Mouse (Mus musculus) intestine, embryonic 16.5 days (tissue): ENCODE data around the gene Gm11568. TPM values are rescaled to one million over a fixed set of nuclear protein-coding genes. Genes with fewer than 3 reads are reported as not detected.
"Not testable (repeated sequence)": the region's sequence is repeated elsewhere in the genome, so short reads cannot be mapped to it uniquely, and the experiment has no call there.

Source experiments
- ATAC-seq: fragments of 200-750 bp; cut with Nextera tagmentation; 2 replicates; pipeline ENCODE4 v1.8.0; 2017; ENCODE audit warnings: moderate TSS enrichment, moderate library complexity
- H3K27ac ChIP-seq: fragments of 300-500 bp; sonication (generic); 2 replicates; pipeline ENCODE4 v1.5.1; 2014; ENCODE audit warnings: mild to moderate bottlenecking, low read length
- H3K27me3 ChIP-seq: fragments of 300-500 bp; sonication (generic); replicated peaks from 2 replicates; pipeline ENCODE4 v1.6.1; 2014; ENCODE audit warnings: low read length, control low read depth, mixed read lengths; ENCODE audit not compliant: control insufficient read depth, insufficient read depth
- H3K36me3 ChIP-seq: fragments of 300-500 bp; sonication (generic); 2 replicates; pipeline ENCODE4 v1.6.1; 2014; ENCODE audit warnings: low read length, control low read depth; ENCODE audit not compliant: control insufficient read depth, insufficient read depth
- H3K4me1 ChIP-seq: fragments of 300-500 bp; sonication (generic); 2 replicates; pipeline ENCODE4 v1.6.1; 2014; ENCODE audit warnings: low read length, control low read depth, mixed read lengths; ENCODE audit not compliant: control insufficient read depth, insufficient read depth
- H3K4me2 ChIP-seq: fragments of 300-500 bp; sonication (generic); 2 replicates; pipeline ENCODE4 v1.6.1; 2014; ENCODE audit warnings: low read depth, low read length, control low read depth
- H3K4me3 ChIP-seq: fragments of 300-500 bp; sonication (generic); 2 replicates; pipeline ENCODE4 v1.5.1; 2014; ENCODE audit warnings: mild to moderate bottlenecking, low read length
- H3K9ac ChIP-seq: fragments of 300-500 bp; sonication (generic); 2 replicates; pipeline ENCODE4 v1.6.1; 2014; ENCODE audit warnings: low read depth, low read length
- H3K9me3 ChIP-seq: fragments of 300-500 bp; sonication (generic); 2 replicates; pipeline ENCODE4 v1.6.1; 2016; ENCODE audit warnings: low read length, control low read depth; ENCODE audit not compliant: control insufficient read depth
- WGBS: fragments of 180-500 bp; shearing (Covaris S2); extraction: QIAGEN DNeasy Blood & Tissue Kit; methylation state at CpG from one replicate; pipeline ENCODE4 v1.1.7; 2014; 5-methylcytosine and 5-hydroxymethylcytosine counted together
- polyA plus RNA-seq: library from polyadenylated mRNA; unstranded; fragments of >200 nt; fragmentation: Nextera tagmentation; extraction: Ambion mirVana; gene quantifications from 2 replicates; pipeline ENCODE4 v1.2.1, GENCODE M21; 2015

Gene Gm11568
- polyA plus RNA-seq, result not detected in 2 replicates

GRCm38 (mm10) chr11:99857617-99858016, at the start of gene Gm11568:
Gene Gm11568, plus strand, starts transcription at chr11:99857917.
- Histone ChIP-seq H3K4me3 (no peak within 1 kb of the TSS), H3K9ac (no peak within 1 kb of the TSS), H3K4me1 (no peaks in the 10 kb centered on the region), H3K4me2 (no peak within 1 kb of the TSS), H3K9me3 (no peaks in the 10 kb centered on the region), H3K36me3 (no peaks in the 10 kb centered on the region), H3K27me3 (no peaks in the 10 kb centered on the region), H3K27ac (no peak within 1 kb of the TSS)
- no peak for ATAC-seq
- 86% methylated on average over 2 of the region's 2 CpGs for WGBS

GRCm38 (mm10) chr11:99809792-99810191, 47.9 kb upstream of the Gm11568 start, which contains the start of gene Krtap4-13:
Gene Krtap4-13, minus strand, starts transcription at chr11:99809892.
- not testable (repeated sequence) for H3K9me3 ChIP-seq, H3K4me2 ChIP-seq, H3K9ac ChIP-seq, ATAC-seq, H3K27ac ChIP-seq, H3K4me1 ChIP-seq, H3K4me3 ChIP-seq, H3K36me3 ChIP-seq, H3K27me3 ChIP-seq

- ATAC-seq, H3K36me3 ChIP-seq, H3K4me3 ChIP-seq, H3K4me2 ChIP-seq, H3K9ac ChIP-seq, H3K27me3 ChIP-seq, H3K27ac ChIP-seq, H3K9me3 ChIP-seq, H3K4me1 ChIP-seq: not testable (repeated sequence)
- 91% methylated on average over 2 of the region's 2 CpGs for WGBS
Observed at GRCm38 (mm10) chr11:99815566-99815965, 42.2 kb upstream of the Gm11568 start, which contains the start of gene Gm11564. Gene Gm11564, minus strand, starts transcription at chr11:99815666.

GRCm38 (mm10) chr11:99837966-99838365, 19.8 kb upstream of the Gm11568 start, which contains the start of gene 2300003K06Rik:
Gene 2300003K06Rik, minus strand, starts transcription at chr11:99838066.
- H3K9me3 ChIP-seq, result no peaks in the 10 kb centered on the region
- no peak for ATAC-seq
- no peak within 1 kb of the TSS for H3K27ac ChIP-seq
- H3K4me2 ChIP-seq, result no peak within 1 kb of the TSS
- H3K9ac ChIP-seq, result no peak within 1 kb of the TSS
- no peaks in the 10 kb centered on the region for H3K27me3 ChIP-seq
- 68% methylated on average over 1 of the region's 1 CpGs for WGBS
- H3K36me3 ChIP-seq, result no peaks in the 10 kb centered on the region
- no peak within 1 kb of the TSS for H3K4me3 ChIP-seq
- H3K4me1 ChIP-seq, result no peaks in the 10 kb centered on the region

GRCm38 (mm10) chr11:99842185-99842584, 15.5 kb upstream of the Gm11568 start:
- H3K9ac ChIP-seq, result no peak overlapping the region
- no peak overlapping the region for H3K4me3 ChIP-seq
- H3K4me1 ChIP-seq, result no peaks in the 10 kb centered on the region
- WGBS, result 70% methylated on average over 1 of the region's 1 CpGs
- H3K9me3 ChIP-seq, result no peaks in the 10 kb centered on the region
- H3K4me2 ChIP-seq, result no peak overlapping the region
- no peak for ATAC-seq
- H3K36me3 ChIP-seq, result no peaks in the 10 kb centered on the region
- no peaks in the 10 kb centered on the region for H3K27me3 ChIP-seq
- H3K27ac ChIP-seq, result no peak overlapping the region

- Histone ChIP-seq H3K4me2 (no peak overlapping the region), H3K4me1 (no peaks in the 10 kb centered on the region), H3K4me3 (no peak overlapping the region), H3K27me3 (no peaks in the 10 kb centered on the region), H3K9me3 (no peaks in the 10 kb centered on the region), H3K9ac (no peak overlapping the region), H3K36me3 (no peaks in the 10 kb centered on the region), H3K27ac (no peak overlapping the region)
- no peak for ATAC-seq
- WGBS, result 88% methylated on average over 2 of the region's 2 CpGs
Observed at GRCm38 (mm10) chr11:99846746-99847145, 11.0 kb upstream of the Gm11568 start.

- Histone ChIP-seq H3K27ac (no peak within 1 kb of the TSS), H3K4me2 (no peak within 1 kb of the TSS), H3K36me3 (no peaks in the 10 kb centered on the region), H3K27me3 (no peaks in the 10 kb centered on the region), H3K4me1 (no peaks in the 10 kb centered on the region), H3K9ac (no peak within 1 kb of the TSS), H3K9me3 (no peaks in the 10 kb centered on the region), H3K4me3 (no peak within 1 kb of the TSS)
- no peak for ATAC-seq
Observed at GRCm38 (mm10) chr11:99851508-99851907, 6.2 kb upstream of the Gm11568 start, which contains the start of gene Krtap4-16. Gene Krtap4-16, minus strand, starts transcription at chr11:99851608.

- Histone ChIP-seq H3K4me3 (no peak overlapping the region), H3K4me2 (no peak overlapping the region), H3K9ac (no peak overlapping the region), H3K27me3 (no peaks in the 10 kb centered on the region), H3K9me3 (no peaks in the 10 kb centered on the region), H3K4me1 (no peaks in the 10 kb centered on the region), H3K27ac (no peak overlapping the region), H3K36me3 (no peaks in the 10 kb centered on the region)
- ATAC-seq, result no peak
- 55% methylated on average over 3 of the region's 3 CpGs for WGBS
Observed at GRCm38 (mm10) chr11:99854121-99854520, 3.6 kb upstream of the Gm11568 start.

GRCm38 (mm10) chr11:99858761-99859160, 1.0 kb downstream of the Gm11568 start:
- no peaks in the 10 kb centered on the region for H3K4me1 ChIP-seq
- no peaks in the 10 kb centered on the region for H3K9me3 ChIP-seq
- H3K27me3 ChIP-seq, result no peaks in the 10 kb centered on the region
- H3K36me3 ChIP-seq, result no peaks in the 10 kb centered on the region
- no peak for ATAC-seq
- no peak overlapping the region for H3K4me2 ChIP-seq
- no peak overlapping the region for H3K9ac ChIP-seq
- H3K27ac ChIP-seq, result no peak overlapping the region
- no peak overlapping the region for H3K4me3 ChIP-seq
- 76% methylated on average over 2 of the region's 2 CpGs for WGBS

GRCm38 (mm10) chr11:99864176-99864575, 6.5 kb downstream of the Gm11568 start, which contains the start of gene Gm11559:
Gene Gm11559, plus strand, starts transcription at chr11:99864476.
- not testable (repeated sequence) for H3K27me3 ChIP-seq, H3K9ac ChIP-seq, H3K4me3 ChIP-seq, H3K9me3 ChIP-seq, H3K4me1 ChIP-seq, H3K36me3 ChIP-seq, ATAC-seq, H3K4me2 ChIP-seq, H3K27ac ChIP-seq
- WGBS, result 74% methylated on average over 1 of the region's 1 CpGs
